Mouse (Mus musculus) G1E (cell line): ENCODE results near the gene Olfr492.

Experiments
- CTCF ChIP-seq: IDR thresholded peaks from 2 replicates; pipeline ENCODE4 v1.5.1; 2012; ENCODE audit warnings: low read depth, low read length, inconsistent platforms, mixed read lengths
- GATA1 ChIP-seq: IDR thresholded peaks from 2 replicates; pipeline ENCODE4 v1.6.1; 2012; ENCODE audit warnings: borderline replicate concordance, low read length, inconsistent platforms, mixed read lengths
- GATA2 ChIP-seq: IDR thresholded peaks from 2 replicates; pipeline ENCODE4 v1.6.1; 2012; ENCODE audit warnings: low read depth, low read length, inconsistent platforms, borderline replicate concordance
- POLR2AphosphoS5 ChIP-seq: IDR thresholded peaks from 2 replicates; pipeline ENCODE4 v1.6.1; 2012; ENCODE audit warnings: low read depth, low read length, inconsistent platforms; ENCODE audit not compliant: insufficient replicate concordance

DNA sequence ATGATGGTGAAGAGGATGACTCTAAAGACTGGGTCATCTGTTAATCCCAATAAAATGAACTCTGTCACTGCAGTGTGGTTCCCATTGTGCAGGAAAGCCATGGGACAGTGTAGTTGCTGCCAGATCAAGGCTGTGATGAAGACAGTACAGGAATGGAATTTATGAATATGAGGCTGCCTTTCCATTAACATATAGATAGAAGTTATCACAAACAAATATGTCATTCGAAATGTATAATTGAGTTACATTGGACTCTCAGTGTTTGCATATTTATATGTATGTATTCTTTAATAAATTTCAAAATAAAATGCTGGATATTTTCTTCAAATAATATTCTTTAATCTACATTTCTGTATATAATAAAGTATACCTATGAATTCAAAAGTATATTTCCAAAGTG is 23.4 kb upstream of the Olfr492 start, which contains the start of gene Olfr493:
- TF ChIP-seq CTCF (no peak), GATA1 (no peak), POLR2AphosphoS5 (no peak), GATA2 (no peak)
